ENCODE assay signal across 9 mouse cellular contexts in genomic region chr15:81697847-81698246, GRCm38 (mm10). TPM values are rescaled to one million over a fixed set of nuclear protein-coding genes. Genes with fewer than 3 reads are reported as not detected.
A peak's percentile ranks its signal among the peaks of the same experiment; 100 is the strongest.
DNase-seq lines count a peak whose midpoint lies in the region; ATAC-seq lines count a peak whose summit lies in the region.
"Had no signal": no experiment of that assay in that cellular context is flagged by ENCODE, and none has a peak within 500 bp of the region (broad histone marks: within the 10 kb centered on the region; RNA-seq: fewer than 3 reads in every experiment).

No protein-coding gene starts in this region.

- 46% methylated on average over 3 of the region's 3 CpGs for WGBS in heart, embryonic 12.5 days

- H3K27ac ChIP-seq in heart, embryonic 12.5 days (ENCODE audit: poor library complexity, severe bottlenecking): no peak overlapping the region

- H3K4me3 ChIP-seq in heart, embryonic 12.5 days: no peak overlapping the region

- H3K27me3 ChIP-seq in heart, embryonic 12.5 days (replicated peaks): peaks cover 44% of the 10 kb centered on the region
- no peaks in the 10 kb centered on the region for H3K27me3 ChIP-seq in splenic B cell, adult 2 months (ENCODE audit: control insufficient read depth, insufficient read depth, low read length, poor library complexity, severe bottlenecking)

- H3K9me3 ChIP-seq in heart, embryonic 12.5 days (replicated peaks): 0 out of 2 replicates have a peak, but pooled peaks cover 4% of the 10 kb centered on the region

- intact Hi-C loops in heart, postnatal 14 days (cut with DNase I): no loop called here
- intact Hi-C loops in left cerebral cortex, postnatal 4 days (cut with DNase I): no loop called here

- H3K9ac ChIP-seq in heart, embryonic 12.5 days: no peak overlapping the region

- H3K4me1 ChIP-seq in heart, embryonic 12.5 days (replicated peaks): peaks cover 17% of the 10 kb centered on the region

- ATAC-seq in heart, embryonic 12.5 days (ENCODE audit: insufficient number of reproducible peaks, low FRiP score): no peak
- ATAC-seq in activated CD4-positive, CD25-positive, alpha-beta regulatory T cell, adult 4 months: peak; percentile 30

- H3K36me3 ChIP-seq in heart, embryonic 12.5 days: peaks cover 3% of the 10 kb centered on the region
- H3K36me3 ChIP-seq in splenic B cell, adult 2 months (ENCODE audit: control insufficient read depth, insufficient read depth, low read length, poor library complexity, severe bottlenecking): no peaks in the 10 kb centered on the region

- peak; percentile 17 to 34 for DNase-seq in heart, postnatal 14 days
- peak; percentile 50 for DNase-seq in CD4-positive helper T cell, adult 2 months (ENCODE audit: low read depth, low spot score)
- peak; percentile 64 for DNase-seq in kidney, adult 9 months
- peak; percentile 74 for DNase-seq in splenic B cell, adult 2 months (ENCODE audit: low read depth, low spot score)
- no peak for DNase-seq in left cerebral cortex, postnatal 4 days
- DNase-seq in testis, postnatal 10 days (ENCODE audit: low spot score): no peak

- H3K4me2 ChIP-seq in heart, embryonic 12.5 days: no peak overlapping the region

RNA-seq across cellular contexts. Expression of gene Chadl, which starts 0.8 kb away (rescaled TPM):
- 1 to 10 TPM; 1.0 to 1.1 TPM for total RNA-seq in heart, postnatal 14 days (2021)
- polyA plus RNA-seq in heart, embryonic 12.5 days (2016; fragmentation: Nextera tagmentation; extraction: Ambion mirVana): 0.75 and 0.82 TPM in 2 replicates
- polyA plus RNA-seq in activated CD4-positive, CD25-positive, alpha-beta regulatory T cell, adult 4 months (2017; shearing (Covaris generic)): under 1 TPM; 0.46 to 0.78 TPM
- total RNA-seq in left cerebral cortex, postnatal 4 days (2021): 10 to 100 TPM; 25.3 to 26.6 TPM
- total RNA-seq: common myeloid progenitor, adult 5-6 weeks had no signal

RNA-seq across cellular contexts. Expression of gene L3mbtl2, which starts 34.2 kb away (rescaled TPM):
- 1 to 10 TPM; 9.4 to 9.6 TPM for total RNA-seq in heart, postnatal 14 days (2021)
- 19.4 and 20.3 TPM in 2 replicates for polyA plus RNA-seq in heart, embryonic 12.5 days (2016; fragmentation: Nextera tagmentation; extraction: Ambion mirVana)
- polyA plus RNA-seq in activated CD4-positive, CD25-positive, alpha-beta regulatory T cell, adult 4 months (2017; shearing (Covaris generic)): 10 to 100 TPM; 20.2 to 21.0 TPM
- 10 to 100 TPM; 35.6 to 39.8 TPM for total RNA-seq in left cerebral cortex, postnatal 4 days (2021)

RNA-seq across cellular contexts. Expression of gene Zc3h7b, which starts 47.0 kb away (rescaled TPM):
- 10 to 100 TPM; 74.9 to 78.7 TPM for total RNA-seq in heart, postnatal 14 days (2021)
- 27.4 and 30.8 TPM in 2 replicates for polyA plus RNA-seq in heart, embryonic 12.5 days (2016; fragmentation: Nextera tagmentation; extraction: Ambion mirVana)
- polyA plus RNA-seq in activated CD4-positive, CD25-positive, alpha-beta regulatory T cell, adult 4 months (2017; shearing (Covaris generic)): 1 to 10 TPM; 5.2 to 7.1 TPM
- 100 to 1,000 TPM; 219 to 235 TPM for total RNA-seq in left cerebral cortex, postnatal 4 days (2021)

RNA-seq across cellular contexts. Expression of gene Rangap1, which starts 47.5 kb away (rescaled TPM):
- total RNA-seq in heart, postnatal 14 days (2021): 10 to 100 TPM; 28.1 to 35.2 TPM
- 102 and 106 TPM in 2 replicates for polyA plus RNA-seq in heart, embryonic 12.5 days (2016; fragmentation: Nextera tagmentation; extraction: Ambion mirVana)
- 10 to 100 TPM; 39.7 to 56.1 TPM for polyA plus RNA-seq in activated CD4-positive, CD25-positive, alpha-beta regulatory T cell, adult 4 months (2017; shearing (Covaris generic))
- 100 to 1,000 TPM; 170 to 180 TPM for total RNA-seq in left cerebral cortex, postnatal 4 days (2021)

Comparison
In these comparisons a context has a peak if more than half of its experiments do, and no peak if none do; other contexts are left out.
1. DNase-seq: peak in heart, postnatal 14 days (2 of 2), CD4-positive helper T cell, adult 2 months (single experiment), kidney, adult 9 months (single experiment) and splenic B cell, adult 2 months (single experiment); none in left cerebral cortex, postnatal 4 days (single experiment) and testis, postnatal 10 days (single experiment).
2. RNA of gene Chadl, which starts 0.8 kb away (total RNA-seq): 25.3 to 26.6 TPM in left cerebral cortex, postnatal 4 days; 1.0 to 1.1 TPM in heart, postnatal 14 days; every median in the first group is over 10 times any median in the second.